Mouse (Mus musculus): ENCODE results near the gene 4632433K11Rik.

DNA sequence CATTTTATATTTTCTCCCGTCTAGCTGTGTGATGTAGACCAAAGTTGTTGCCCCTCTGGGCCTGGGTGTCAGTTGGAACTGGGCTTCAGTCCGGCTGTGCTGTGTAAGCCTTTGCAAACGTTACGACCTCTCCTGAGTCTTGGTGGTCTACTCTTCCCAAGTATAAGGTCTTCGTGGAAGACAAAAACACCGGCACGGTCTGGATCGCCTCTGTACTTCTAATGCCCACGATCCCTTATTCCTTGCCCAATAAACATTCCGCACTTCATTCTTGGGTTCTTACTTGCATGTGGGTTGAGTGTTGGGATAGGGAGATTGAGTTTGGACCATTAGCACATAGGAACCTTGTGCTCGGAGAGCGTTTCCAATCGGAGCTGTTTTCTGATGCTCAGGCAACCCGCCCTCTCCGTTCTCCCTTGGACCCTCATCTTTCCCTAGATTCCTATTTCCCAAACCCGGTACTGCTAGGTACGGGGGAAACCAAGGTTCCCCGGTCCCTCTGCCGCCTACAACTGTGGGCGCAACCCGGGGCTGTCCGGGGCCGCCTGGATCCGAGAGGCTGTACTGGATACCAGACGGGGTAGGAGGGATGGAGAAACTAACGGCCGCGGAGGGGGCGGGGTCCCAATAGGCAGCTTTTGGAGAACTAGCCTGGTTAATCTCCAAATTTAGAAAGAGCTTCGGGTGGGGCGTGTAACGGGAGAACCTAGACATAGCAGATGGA is 19.7 kb downstream of the 4632433K11Rik start:
- TF ChIP-seq TBP (IDR thresholded peaks at IDR 0.05; ENCODE audit: low read depth, low read length) (no peak), POLR2A (IDR thresholded peaks at IDR 0.05; ENCODE audit: control insufficient read depth in 1 of 2, insufficient read depth in 1 of 2, low read depth in 1 of 2, low read length in 2 of 2, poor library complexity in 1 of 2) (no peak), ZNF384 (IDR thresholded peaks at IDR 0.05; ENCODE audit: low read depth, low read length) (no peak), MAZ (IDR thresholded peaks at IDR 0.05; ENCODE audit: low read depth, low read length) (no peak)
